Mouse (Mus musculus): ENCODE data around the gene Mef2c. TPM values are rescaled to one million over a fixed set of nuclear protein-coding genes. Genes with fewer than 3 reads are reported as not detected.

Gene Mef2c
- polyA plus RNA-seq, 1 experiment from 2014 or later = 126 TPM

DNA sequence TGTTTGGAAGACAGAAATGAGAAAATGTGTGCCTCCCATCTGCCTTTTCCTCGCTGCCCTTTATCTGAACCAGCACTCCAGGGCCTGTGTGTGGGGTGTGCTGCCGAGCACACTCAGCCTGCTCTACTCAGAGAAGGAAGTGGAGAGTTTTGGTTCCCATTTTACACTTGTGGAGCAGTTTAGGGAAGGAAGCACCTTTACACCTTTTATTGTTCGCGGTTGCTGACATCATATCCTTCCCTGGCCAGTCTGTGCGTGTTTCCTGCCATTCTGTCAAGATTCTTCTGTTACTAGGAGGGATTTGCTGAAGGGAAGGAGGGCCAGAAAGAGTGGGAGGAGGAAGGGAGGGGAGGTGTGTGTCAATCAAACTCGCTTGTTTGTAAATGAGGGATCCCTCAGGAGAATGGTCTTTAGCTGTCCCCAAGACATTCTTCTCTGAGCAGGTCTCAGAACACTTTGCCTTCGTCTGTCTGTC, 68.2 kb downstream of the Mef2c start:
- WGBS (ENCODE audit: insufficient replicate concordance) = 22% methylated on average over 7 of the region's 7 CpGs
- ATAC-seq (replicated peaks; ENCODE audit: insufficient number of reproducible peaks, low FRiP score, low TSS enrichment) = peak; percentile 62; the same call in 1 of the 2 replicates
- no peaks in the 10 kb centered on the region for H3K27me3 ChIP-seq (ENCODE audit: control insufficient read depth, insufficient read depth, low read length)
- peak overlapping the region; percentile 54 for H3K4me2 ChIP-seq
- no peak overlapping the region for H3K4me3 ChIP-seq (ENCODE audit: low read depth, low read length)
- peak overlapping the region; percentile 79 for H3K27ac ChIP-seq (ENCODE audit: low read depth, low read length)
- peaks cover 31% of the 10 kb centered on the region for H3K4me1 ChIP-seq (ENCODE audit: control insufficient read depth, insufficient read depth, low read length)
- H3K36me3 ChIP-seq (ENCODE audit: control insufficient read depth, insufficient read depth, low read length) = no peaks in the 10 kb centered on the region
- H3K9me3 ChIP-seq (replicated peaks; ENCODE audit: control insufficient read depth, low read length) = no peaks in the 10 kb centered on the region
- H3K9ac ChIP-seq (ENCODE audit: low read depth, low read length) = peak overlapping the region; percentile 2; the same call in 1 of the 2 replicates

- WGBS (ENCODE audit: insufficient replicate concordance) = 45% methylated on average over 5 of the region's 5 CpGs
- Histone ChIP-seq H3K36me3 (ENCODE audit: control insufficient read depth, insufficient read depth, low read length) (no peaks in the 10 kb centered on the region), H3K27ac (ENCODE audit: low read depth, low read length) (peak overlapping the region; percentile 79), H3K4me3 (ENCODE audit: low read depth, low read length) (no peak overlapping the region), H3K27me3 (ENCODE audit: control insufficient read depth, insufficient read depth, low read length) (no peaks in the 10 kb centered on the region), H3K4me1 (ENCODE audit: control insufficient read depth, insufficient read depth, low read length) (peaks cover 28% of the 10 kb centered on the region), H3K4me2 (peak overlapping the region; percentile 54), H3K9me3 (replicated peaks; ENCODE audit: control insufficient read depth, low read length) (no peaks in the 10 kb centered on the region), H3K9ac (ENCODE audit: low read depth, low read length) (peak overlapping the region; percentile 2; the same call in 1 of the 2 replicates)
- no peak for ATAC-seq (replicated peaks; ENCODE audit: insufficient number of reproducible peaks, low FRiP score, low TSS enrichment)
These were observed 68.6 kb downstream of the Mef2c start for GRCm38 (mm10) chr13:83572469-83572868.

GRCm38 (mm10) chr13:83573327-83573726, 69.5 kb downstream of the Mef2c start:
- 0 out of 2 replicates have a peak, but pooled peaks have one; percentile 46 for ATAC-seq (replicated peaks; ENCODE audit: insufficient number of reproducible peaks, low FRiP score, low TSS enrichment)
- H3K4me2 ChIP-seq = peak overlapping the region; percentile 12; the same call in 1 of the 2 replicates
- 29% methylated on average over 4 of the region's 4 CpGs for WGBS (ENCODE audit: insufficient replicate concordance)
- H3K27ac ChIP-seq (ENCODE audit: low read depth, low read length) = peak overlapping the region; percentile 57; the same call in 1 of the 2 replicates
- H3K9ac ChIP-seq (ENCODE audit: low read depth, low read length) = no peak overlapping the region
- H3K27me3 ChIP-seq (ENCODE audit: control insufficient read depth, insufficient read depth, low read length) = no peaks in the 10 kb centered on the region
- H3K4me3 ChIP-seq (ENCODE audit: low read depth, low read length) = no peak overlapping the region
- H3K9me3 ChIP-seq (replicated peaks; ENCODE audit: control insufficient read depth, low read length) = no peaks in the 10 kb centered on the region
- H3K4me1 ChIP-seq (ENCODE audit: control insufficient read depth, insufficient read depth, low read length) = peaks cover 24% of the 10 kb centered on the region
- H3K36me3 ChIP-seq (ENCODE audit: control insufficient read depth, insufficient read depth, low read length) = no peaks in the 10 kb centered on the region

DNA sequence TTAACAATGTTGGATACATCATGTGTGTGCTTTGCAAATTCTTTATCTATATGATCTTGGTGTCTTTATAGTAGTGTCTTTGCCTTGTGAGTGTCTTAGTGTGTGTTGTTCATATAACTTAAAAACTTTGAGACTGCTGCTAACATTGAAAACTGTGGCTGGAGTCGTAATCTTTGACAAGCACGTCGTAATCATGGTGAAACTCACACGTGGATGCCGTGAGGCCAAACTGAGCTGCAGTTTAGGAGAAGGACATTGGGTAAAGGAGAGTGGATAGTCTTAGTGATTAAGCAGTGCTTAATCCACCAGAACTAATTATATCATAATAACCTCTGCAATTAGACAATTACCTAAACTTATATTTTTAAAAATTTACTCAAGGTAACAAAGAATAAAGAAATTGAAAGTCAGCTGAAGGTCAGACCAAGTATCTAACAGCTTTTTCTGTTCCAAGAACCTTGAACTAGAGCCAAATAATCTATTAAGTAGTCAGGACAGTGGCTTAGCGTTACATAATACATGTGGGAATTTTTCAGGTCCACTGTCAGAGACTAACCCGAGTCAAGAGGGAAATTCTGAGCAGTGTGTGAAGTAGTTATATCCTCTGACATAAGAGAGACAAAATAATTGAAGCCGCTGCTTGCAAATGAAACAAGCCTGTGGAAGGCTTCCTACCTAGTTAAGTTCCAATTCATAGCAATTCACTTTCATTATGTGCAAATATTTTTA, 70.2 kb downstream of the Mef2c start:
- peak overlapping the region; percentile 57; the same call in 1 of the 2 replicates for H3K27ac ChIP-seq (ENCODE audit: low read depth, low read length)
- peak overlapping the region; percentile 12; the same call in 1 of the 2 replicates for H3K4me2 ChIP-seq
- no peak for ATAC-seq (replicated peaks; ENCODE audit: insufficient number of reproducible peaks, low FRiP score, low TSS enrichment)
- H3K27me3 ChIP-seq (ENCODE audit: control insufficient read depth, insufficient read depth, low read length) = no peaks in the 10 kb centered on the region
- peaks cover 20% of the 10 kb centered on the region for H3K4me1 ChIP-seq (ENCODE audit: control insufficient read depth, insufficient read depth, low read length)
- H3K36me3 ChIP-seq (ENCODE audit: control insufficient read depth, insufficient read depth, low read length) = no peaks in the 10 kb centered on the region
- WGBS (ENCODE audit: insufficient replicate concordance) = 43% methylated on average over 8 of the region's 8 CpGs
- no peak overlapping the region for H3K9ac ChIP-seq (ENCODE audit: low read depth, low read length)
- H3K4me3 ChIP-seq (ENCODE audit: low read depth, low read length) = no peak overlapping the region
- no peaks in the 10 kb centered on the region for H3K9me3 ChIP-seq (replicated peaks; ENCODE audit: control insufficient read depth, low read length)

- Histone ChIP-seq H3K36me3 (ENCODE audit: control insufficient read depth, insufficient read depth, low read length) (no peaks in the 10 kb centered on the region), H3K4me3 (ENCODE audit: low read depth, low read length) (no peak overlapping the region), H3K4me1 (ENCODE audit: control insufficient read depth, insufficient read depth, low read length) (peaks cover 18% of the 10 kb centered on the region), H3K27me3 (ENCODE audit: control insufficient read depth, insufficient read depth, low read length) (no peaks in the 10 kb centered on the region), H3K27ac (ENCODE audit: low read depth, low read length) (no peak overlapping the region), H3K9ac (ENCODE audit: low read depth, low read length) (no peak overlapping the region), H3K9me3 (replicated peaks; ENCODE audit: control insufficient read depth, low read length) (no peaks in the 10 kb centered on the region), H3K4me2 (no peak overlapping the region)
- 79% methylated on average over 8 of the region's 8 CpGs for WGBS (ENCODE audit: insufficient replicate concordance)
- no peak for ATAC-seq (replicated peaks; ENCODE audit: insufficient number of reproducible peaks, low FRiP score, low TSS enrichment)
These were observed 71.0 kb downstream of the Mef2c start for GRCm38 (mm10) chr13:83574866-83575265.

GRCm38 (mm10) chr13:83579410-83579809, 75.6 kb downstream of the Mef2c start:
- Histone ChIP-seq H3K9me3 (replicated peaks; ENCODE audit: control insufficient read depth, low read length) (no peaks in the 10 kb centered on the region), H3K27ac (ENCODE audit: low read depth, low read length) (no peak overlapping the region), H3K36me3 (ENCODE audit: control insufficient read depth, insufficient read depth, low read length) (no peaks in the 10 kb centered on the region), H3K4me1 (ENCODE audit: control insufficient read depth, insufficient read depth, low read length) (no peaks in the 10 kb centered on the region), H3K4me2 (no peak overlapping the region), H3K4me3 (ENCODE audit: low read depth, low read length) (no peak overlapping the region), H3K9ac (ENCODE audit: low read depth, low read length) (no peak overlapping the region), H3K27me3 (ENCODE audit: control insufficient read depth, insufficient read depth, low read length) (no peaks in the 10 kb centered on the region)
- WGBS (ENCODE audit: insufficient replicate concordance) = 91% methylated on average over 3 of the region's 3 CpGs
- ATAC-seq (replicated peaks; ENCODE audit: insufficient number of reproducible peaks, low FRiP score, low TSS enrichment) = no peak

- H3K4me3 ChIP-seq (ENCODE audit: low read depth, low read length) = no peak overlapping the region
- 80% methylated on average over 5 of the region's 5 CpGs for WGBS (ENCODE audit: insufficient replicate concordance)
- no peak overlapping the region for H3K9ac ChIP-seq (ENCODE audit: low read depth, low read length)
- no peak for ATAC-seq (replicated peaks; ENCODE audit: insufficient number of reproducible peaks, low FRiP score, low TSS enrichment)
- no peaks in the 10 kb centered on the region for H3K36me3 ChIP-seq (ENCODE audit: control insufficient read depth, insufficient read depth, low read length)
- no peaks in the 10 kb centered on the region for H3K9me3 ChIP-seq (replicated peaks; ENCODE audit: control insufficient read depth, low read length)
- H3K27me3 ChIP-seq (ENCODE audit: control insufficient read depth, insufficient read depth, low read length) = no peaks in the 10 kb centered on the region
- no peak overlapping the region for H3K27ac ChIP-seq (ENCODE audit: low read depth, low read length)
- H3K4me2 ChIP-seq = no peak overlapping the region
- H3K4me1 ChIP-seq (ENCODE audit: control insufficient read depth, insufficient read depth, low read length) = no peaks in the 10 kb centered on the region
These were observed 77.0 kb downstream of the Mef2c start for GRCm38 (mm10) chr13:83580856-83581255.

- no peak overlapping the region for H3K4me2 ChIP-seq
- H3K9ac ChIP-seq (ENCODE audit: low read depth, low read length) = no peak overlapping the region
- no peak for ATAC-seq (replicated peaks; ENCODE audit: insufficient number of reproducible peaks, low FRiP score, low TSS enrichment)
- H3K4me1 ChIP-seq (ENCODE audit: control insufficient read depth, insufficient read depth, low read length) = no peaks in the 10 kb centered on the region
- H3K9me3 ChIP-seq (replicated peaks; ENCODE audit: control insufficient read depth, low read length) = no peaks in the 10 kb centered on the region
- no peak overlapping the region for H3K4me3 ChIP-seq (ENCODE audit: low read depth, low read length)
- H3K27ac ChIP-seq (ENCODE audit: low read depth, low read length) = no peak overlapping the region
- no peaks in the 10 kb centered on the region for H3K36me3 ChIP-seq (ENCODE audit: control insufficient read depth, insufficient read depth, low read length)
- 70% methylated on average over 1 of the region's 1 CpGs for WGBS (ENCODE audit: insufficient replicate concordance)
- H3K27me3 ChIP-seq (ENCODE audit: control insufficient read depth, insufficient read depth, low read length) = no peaks in the 10 kb centered on the region
These were observed 78.7 kb downstream of the Mef2c start for GRCm38 (mm10) chr13:83582564-83582963.

GRCm38 (mm10) chr13:83583881-83584280, 80.0 kb downstream of the Mef2c start:
- WGBS (ENCODE audit: insufficient replicate concordance) = 76% methylated on average over 4 of the region's 4 CpGs
- H3K27ac ChIP-seq (ENCODE audit: low read depth, low read length) = no peak overlapping the region
- H3K4me2 ChIP-seq = no peak overlapping the region
- no peak overlapping the region for H3K9ac ChIP-seq (ENCODE audit: low read depth, low read length)
- no peaks in the 10 kb centered on the region for H3K36me3 ChIP-seq (ENCODE audit: control insufficient read depth, insufficient read depth, low read length)
- no peak overlapping the region for H3K4me3 ChIP-seq (ENCODE audit: low read depth, low read length)
- H3K9me3 ChIP-seq (replicated peaks; ENCODE audit: control insufficient read depth, low read length) = no peaks in the 10 kb centered on the region
- no peaks in the 10 kb centered on the region for H3K27me3 ChIP-seq (ENCODE audit: control insufficient read depth, insufficient read depth, low read length)
- no peak for ATAC-seq (replicated peaks; ENCODE audit: insufficient number of reproducible peaks, low FRiP score, low TSS enrichment)
- H3K4me1 ChIP-seq (ENCODE audit: control insufficient read depth, insufficient read depth, low read length) = no peaks in the 10 kb centered on the region
